In the genomic region with DNA sequence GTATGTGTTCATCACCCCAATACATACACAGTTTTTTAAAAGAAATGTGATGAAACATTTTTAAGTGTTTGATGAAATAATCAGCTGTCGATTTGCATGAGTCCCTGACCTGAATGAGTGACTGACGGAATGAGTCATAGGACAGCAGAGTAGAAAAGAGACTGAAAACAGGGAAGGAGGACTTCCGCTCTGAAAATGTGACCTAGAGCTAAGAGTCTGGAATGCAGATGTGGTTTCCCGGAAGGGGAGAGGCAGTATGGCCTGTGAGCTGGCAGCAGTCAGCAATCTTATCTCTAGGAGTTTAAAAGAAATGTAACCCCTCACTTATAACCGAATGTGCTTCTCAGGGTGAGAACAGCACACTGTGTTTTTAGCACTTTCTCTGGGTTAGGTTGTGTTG, we compare ENCODE assay signal across 16 mouse cellular contexts.
"Had no signal": no experiment of that assay in that cellular context is flagged by ENCODE, and none has a peak within 500 bp of the region (broad histone marks: within the 10 kb centered on the region; RNA-seq: fewer than 3 reads in every experiment).

No protein-coding gene starts in this region.

- ATAC-seq: midbrain, embryonic 16.5 days had no signal

- H3K9ac ChIP-seq: liver, embryonic 14.5 days; lung, embryonic 14.5 days; midbrain, embryonic 12.5 days; neural tube, embryonic 13.5 days; neural tube, embryonic 15.5 days; stomach, embryonic 15.5 days had no signal

- DNase-seq: lung, adult 18-20 months; lung, embryonic 14.5 days; lung, postnatal 4 days; midbrain, embryonic 14.5 days; right cerebral cortex, postnatal 14 days; thymus, adult 2 months; thymus, postnatal 25 days; thymus, postnatal 4 days had no signal

- H3K4me1 ChIP-seq: midbrain, embryonic 12.5 days; neural tube, embryonic 13.5 days; neural tube, embryonic 15.5 days; stomach, embryonic 15.5 days had no signal

- H3K36me3 ChIP-seq: midbrain, embryonic 12.5 days; neural tube, embryonic 13.5 days; neural tube, embryonic 15.5 days; stomach, embryonic 15.5 days had no signal

- H3K27ac ChIP-seq: liver, embryonic 14.5 days; midbrain, embryonic 12.5 days; neural tube, embryonic 13.5 days; neural tube, embryonic 15.5 days; stomach, embryonic 15.5 days; stomach, postnatal 0 days had no signal

- H3K4me2 ChIP-seq: lung, embryonic 14.5 days; midbrain, embryonic 12.5 days; neural tube, embryonic 13.5 days; neural tube, embryonic 15.5 days; stomach, embryonic 15.5 days had no signal

- H3K9me3 ChIP-seq: midbrain, embryonic 12.5 days; neural tube, embryonic 13.5 days; neural tube, embryonic 15.5 days; stomach, embryonic 15.5 days had no signal

- H3K4me3 ChIP-seq: midbrain, embryonic 12.5 days; myocyte; neural tube, embryonic 13.5 days; neural tube, embryonic 15.5 days; stomach, embryonic 15.5 days had no signal

- H3K27me3 ChIP-seq: midbrain, embryonic 12.5 days; neural tube, embryonic 13.5 days; neural tube, embryonic 15.5 days; stomach, embryonic 15.5 days had no signal
